Mouse (Mus musculus) urinary bladder, postnatal 14 days (tissue): ENCODE data around the gene Olfr718-ps1.

Experiments
- DNase-seq: peaks from one replicate; pipeline ENCODE4 v3.0.0; 2021; ENCODE audit warnings: low spot score

Olfr718-ps1 gene

GRCm38 (mm10) chr5:143127837-143128236 lies 19.5 kb downstream of the Olfr718-ps1 start:
- no peak for DNase-seq

GRCm38 (mm10) chr5:143126908-143127307 lies 20.5 kb downstream of the Olfr718-ps1 start:
- no peak for DNase-seq

GRCm38 (mm10) chr5:143126089-143126488 lies 21.3 kb downstream of the Olfr718-ps1 start:
- no peak for DNase-seq

- no peak for DNase-seq
Measured at GRCm38 (mm10) chr5:143125601-143126000, 21.8 kb downstream of the Olfr718-ps1 start.

GRCm38 (mm10) chr5:143124805-143125378 lies 22.5 kb downstream of the Olfr718-ps1 start:
- DNase-seq = no peak

GRCm38 (mm10) chr5:143122673-143123072 lies 24.7 kb downstream of the Olfr718-ps1 start:
- no peak for DNase-seq

- DNase-seq = no peak
Measured at GRCm38 (mm10) chr5:143122125-143122524, 25.3 kb downstream of the Olfr718-ps1 start.

- peak; percentile 93 for DNase-seq
Measured at GRCm38 (mm10) chr5:143112281-143113246, 34.8 kb downstream of the Olfr718-ps1 start, which contains the start of gene Rnf216. Gene Rnf216 (minus strand): TSS chr5:143112994.

GRCm38 (mm10) chr5:143106842-143107241 lies 40.5 kb downstream of the Olfr718-ps1 start:
- DNase-seq = no peak

- no peak for DNase-seq
Measured at GRCm38 (mm10) chr5:143103231-143103630, 44.1 kb downstream of the Olfr718-ps1 start.

GRCm38 (mm10) chr5:143101626-143102025 lies 45.8 kb downstream of the Olfr718-ps1 start:
- DNase-seq = no peak

GRCm38 (mm10) chr5:143095256-143095655 lies 52.1 kb downstream of the Olfr718-ps1 start:
- DNase-seq = no peak

GRCm38 (mm10) chr5:143092891-143093290 lies 54.5 kb downstream of the Olfr718-ps1 start:
- DNase-seq = no peak

- DNase-seq = peak; percentile 38
Measured at GRCm38 (mm10) chr5:143084898-143085297, 62.5 kb downstream of the Olfr718-ps1 start.
